Mouse (Mus musculus): Measurements from ENCODE around the gene Zbtb7b. TPM values are rescaled to one million over a fixed set of nuclear protein-coding genes. Genes with fewer than 3 reads are reported as not detected.

Gene Zbtb7b
- polyA plus RNA-seq, 1 experiment from 2014 or later = 1.7 TPM

GRCm38 (mm10) chr3:89419981-89420380, 25.4 kb upstream of the Zbtb7b start:
- H3K4me1 ChIP-seq (ENCODE audit: control insufficient read depth, insufficient read depth, low read length) = peaks cover 36% of the 10 kb centered on the region
- ATAC-seq (replicated peaks; ENCODE audit: extremely low read depth, insufficient read depth, low FRiP score) = no peak
- 18% methylated on average over 3 of the region's 3 CpGs for WGBS

GRCm38 (mm10) chr3:89419571-89419970, 25.0 kb upstream of the Zbtb7b start:
- peak overlapping the region; percentile 100 for H3K27ac ChIP-seq (ENCODE audit: low read length)
- no peaks in the 10 kb centered on the region for H3K27me3 ChIP-seq (ENCODE audit: control insufficient read depth, insufficient read depth, low read length)
- peaks cover 36% of the 10 kb centered on the region for H3K4me1 ChIP-seq (ENCODE audit: control insufficient read depth, insufficient read depth, low read length)
- peak overlapping the region; percentile 90 for H3K4me3 ChIP-seq (ENCODE audit: low read length)
- peak overlapping the region; percentile 77 for H3K9ac ChIP-seq (ENCODE audit: low read length)
- H3K4me2 ChIP-seq (ENCODE audit: low read depth, low read length) = peak overlapping the region; percentile 85
- 0 out of 2 replicates have a peak, but pooled peaks have one; percentile 3 for ATAC-seq (replicated peaks; ENCODE audit: extremely low read depth, insufficient read depth, low FRiP score)
- H3K9me3 ChIP-seq (replicated peaks; ENCODE audit: control insufficient read depth, low read length) = no peaks in the 10 kb centered on the region
- WGBS = 3% methylated on average over 9 of the region's 9 CpGs
- peaks cover 18% of the 10 kb centered on the region for H3K36me3 ChIP-seq (ENCODE audit: control insufficient read depth, insufficient read depth)

More at GRCm38 (mm10) chr3:89419981-89420380, 25.4 kb upstream of the Zbtb7b start:
- H3K27me3 ChIP-seq (ENCODE audit: control insufficient read depth, insufficient read depth, low read length) = no peaks in the 10 kb centered on the region
- H3K4me2 ChIP-seq (ENCODE audit: low read depth, low read length) = peak overlapping the region; percentile 85
- H3K27ac ChIP-seq (ENCODE audit: low read length) = peak overlapping the region; percentile 100
- peak overlapping the region; percentile 90 for H3K4me3 ChIP-seq (ENCODE audit: low read length)
- H3K9ac ChIP-seq (ENCODE audit: low read length) = peak overlapping the region; percentile 77
- peaks cover 16% of the 10 kb centered on the region for H3K36me3 ChIP-seq (ENCODE audit: control insufficient read depth, insufficient read depth)
- no peaks in the 10 kb centered on the region for H3K9me3 ChIP-seq (replicated peaks; ENCODE audit: control insufficient read depth, low read length)

- Histone ChIP-seq H3K36me3 (ENCODE audit: control insufficient read depth, insufficient read depth) (peaks cover 23% of the 10 kb centered on the region), H3K9me3 (replicated peaks; ENCODE audit: control insufficient read depth, low read length) (no peaks in the 10 kb centered on the region), H3K4me2 (ENCODE audit: low read depth, low read length) (peak overlapping the region; percentile 85), H3K27ac (ENCODE audit: low read length) (peak overlapping the region; percentile 100), H3K9ac (ENCODE audit: low read length) (peak overlapping the region; percentile 77), H3K4me1 (ENCODE audit: control insufficient read depth, insufficient read depth, low read length) (peaks cover 36% of the 10 kb centered on the region), H3K27me3 (ENCODE audit: control insufficient read depth, insufficient read depth, low read length) (no peaks in the 10 kb centered on the region), H3K4me3 (ENCODE audit: low read length) (peak overlapping the region; percentile 90)
- 0% methylated on average over 16 of the region's 16 CpGs for WGBS
- peak; percentile 29 for ATAC-seq (replicated peaks; ENCODE audit: extremely low read depth, insufficient read depth, low FRiP score)
These were observed 24.3 kb upstream of the Zbtb7b start for GRCm38 (mm10) chr3:89418861-89419250.

GRCm38 (mm10) chr3:89418170-89418860, 23.7 kb upstream of the Zbtb7b start, which contains the start of the genes Cks1b and Shc1:
TSS of gene Cks1b (minus strand) at chr3:89418383.
TSS of gene Shc1 (plus strand) at chr3:89418443.
- H3K9me3 ChIP-seq (replicated peaks; ENCODE audit: control insufficient read depth, low read length) = no peaks in the 10 kb centered on the region
- H3K4me1 ChIP-seq (ENCODE audit: control insufficient read depth, insufficient read depth, low read length) = peaks cover 36% of the 10 kb centered on the region
- ATAC-seq (replicated peaks; ENCODE audit: extremely low read depth, insufficient read depth, low FRiP score) = peak; percentile 90
- H3K9ac ChIP-seq (ENCODE audit: low read length) = peak within 1 kb of the TSS; percentile 79
- peak within 1 kb of the TSS; percentile 100 for H3K27ac ChIP-seq (ENCODE audit: low read length)
- WGBS = under 1% methylated on average over 39 of the region's 39 CpGs
- peaks cover 24% of the 10 kb centered on the region for H3K36me3 ChIP-seq (ENCODE audit: control insufficient read depth, insufficient read depth)
- peak within 1 kb of the TSS; percentile 90 for H3K4me3 ChIP-seq (ENCODE audit: low read length)
- no peaks in the 10 kb centered on the region for H3K27me3 ChIP-seq (ENCODE audit: control insufficient read depth, insufficient read depth, low read length)
- peak within 1 kb of the TSS; percentile 90 for H3K4me2 ChIP-seq (ENCODE audit: low read depth, low read length)

- peak overlapping the region; percentile 90 for H3K4me3 ChIP-seq (ENCODE audit: low read length)
- H3K9me3 ChIP-seq (replicated peaks; ENCODE audit: control insufficient read depth, low read length) = no peaks in the 10 kb centered on the region
- H3K27ac ChIP-seq (ENCODE audit: low read length) = peak overlapping the region; percentile 100
- no peaks in the 10 kb centered on the region for H3K27me3 ChIP-seq (ENCODE audit: control insufficient read depth, insufficient read depth, low read length)
- WGBS = 0% methylated on average over 20 of the region's 20 CpGs
- peak overlapping the region; percentile 79 for H3K9ac ChIP-seq (ENCODE audit: low read length)
- H3K4me1 ChIP-seq (ENCODE audit: control insufficient read depth, insufficient read depth, low read length) = peaks cover 36% of the 10 kb centered on the region
- ATAC-seq (replicated peaks; ENCODE audit: extremely low read depth, insufficient read depth, low FRiP score) = no peak; the same call in 1 of the 2 replicates
- peak overlapping the region; percentile 90 for H3K4me2 ChIP-seq (ENCODE audit: low read depth, low read length)
- H3K36me3 ChIP-seq (ENCODE audit: control insufficient read depth, insufficient read depth) = peaks cover 24% of the 10 kb centered on the region
These were observed 23.2 kb upstream of the Zbtb7b start for GRCm38 (mm10) chr3:89417840-89418169.

- H3K9me3 ChIP-seq (replicated peaks; ENCODE audit: control insufficient read depth, low read length) = no peaks in the 10 kb centered on the region
- H3K27me3 ChIP-seq (ENCODE audit: control insufficient read depth, insufficient read depth, low read length) = no peaks in the 10 kb centered on the region
- H3K4me3 ChIP-seq (ENCODE audit: low read length) = peak overlapping the region; percentile 90
- 23% methylated on average over 2 of the region's 2 CpGs for WGBS
- H3K4me1 ChIP-seq (ENCODE audit: control insufficient read depth, insufficient read depth, low read length) = peaks cover 31% of the 10 kb centered on the region
- H3K4me2 ChIP-seq (ENCODE audit: low read depth, low read length) = peak overlapping the region; percentile 90
- no peak for ATAC-seq (replicated peaks; ENCODE audit: extremely low read depth, insufficient read depth, low FRiP score)
- peak overlapping the region; percentile 79 for H3K9ac ChIP-seq (ENCODE audit: low read length)
- H3K27ac ChIP-seq (ENCODE audit: low read length) = peak overlapping the region; percentile 100
- H3K36me3 ChIP-seq (ENCODE audit: control insufficient read depth, insufficient read depth) = peaks cover 24% of the 10 kb centered on the region
These were observed 22.6 kb upstream of the Zbtb7b start for GRCm38 (mm10) chr3:89417131-89417530.

GRCm38 (mm10) chr3:89416158-89416557, 21.6 kb upstream of the Zbtb7b start:
- Histone ChIP-seq H3K4me1 (ENCODE audit: control insufficient read depth, insufficient read depth, low read length) (peaks cover 24% of the 10 kb centered on the region), H3K4me3 (ENCODE audit: low read length) (no peak overlapping the region), H3K9ac (ENCODE audit: low read length) (no peak overlapping the region), H3K27me3 (ENCODE audit: control insufficient read depth, insufficient read depth, low read length) (no peaks in the 10 kb centered on the region), H3K9me3 (replicated peaks; ENCODE audit: control insufficient read depth, low read length) (no peaks in the 10 kb centered on the region), H3K4me2 (ENCODE audit: low read depth, low read length) (no peak overlapping the region), H3K27ac (ENCODE audit: low read length) (no peak overlapping the region), H3K36me3 (ENCODE audit: control insufficient read depth, insufficient read depth) (peaks cover 24% of the 10 kb centered on the region)
- 94% methylated on average over 8 of the region's 8 CpGs for WGBS
- ATAC-seq (replicated peaks; ENCODE audit: extremely low read depth, insufficient read depth, low FRiP score) = no peak

- peak; percentile 99 for ATAC-seq (replicated peaks; ENCODE audit: extremely low read depth, insufficient read depth, low FRiP score)
- H3K36me3 ChIP-seq (ENCODE audit: control insufficient read depth, insufficient read depth) = peaks cover 27% of the 10 kb centered on the region
These were observed 17.2 kb upstream of the Zbtb7b start, which contains the start of gene Flad1 for GRCm38 (mm10) chr3:89411490-89412393. TSS of gene Flad1 (minus strand) at chr3:89411870.

More at GRCm38 (mm10) chr3:89411490-89412393, 17.2 kb upstream of the Zbtb7b start, which contains the start of gene Flad1:
- Histone ChIP-seq H3K9me3 (replicated peaks; ENCODE audit: control insufficient read depth, low read length) (no peaks in the 10 kb centered on the region), H3K4me1 (ENCODE audit: control insufficient read depth, insufficient read depth, low read length) (peaks cover 10% of the 10 kb centered on the region), H3K4me3 (ENCODE audit: low read length) (peak within 1 kb of the TSS; percentile 81), H3K27ac (ENCODE audit: low read length) (peak within 1 kb of the TSS; percentile 62), H3K27me3 (ENCODE audit: control insufficient read depth, insufficient read depth, low read length) (no peaks in the 10 kb centered on the region), H3K9ac (ENCODE audit: low read length) (peak within 1 kb of the TSS; percentile 81), H3K4me2 (ENCODE audit: low read depth, low read length) (peak within 1 kb of the TSS; percentile 85)
- WGBS = 5% methylated on average over 28 of the region's 28 CpGs
